Mouse (Mus musculus): ENCODE results near the gene Pik3r5.

DNA sequence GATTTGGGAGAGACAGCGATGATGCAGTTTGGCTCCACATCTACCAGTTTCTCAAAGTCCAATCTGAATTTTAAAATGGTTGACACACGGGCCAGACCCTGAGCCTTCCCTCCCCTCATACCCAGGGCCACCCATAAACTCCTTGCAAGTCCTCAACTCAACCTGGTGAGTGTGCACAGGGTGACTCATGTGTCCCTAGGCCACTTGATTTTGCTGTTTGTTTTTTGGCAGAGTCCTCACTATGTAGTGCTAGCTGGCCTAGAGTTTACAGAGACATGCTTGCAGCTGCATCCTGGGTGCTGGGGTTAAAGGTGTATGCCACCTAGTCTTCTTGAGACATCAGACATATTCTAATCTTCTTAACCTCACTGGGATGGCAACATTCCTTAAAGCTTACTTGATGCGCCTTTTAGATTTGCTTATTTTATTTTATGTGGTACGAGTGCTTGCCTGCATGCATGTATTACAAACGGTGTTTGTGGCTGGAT lies 4.8 kb upstream of the Pik3r5 start:
- TF ChIP-seq CTCF (IDR thresholded peaks at IDR 0.05; ENCODE audit: low read depth) (no peak), EP300 (optimal IDR thresholded peaks at IDR 0.05) (no peak)

Measured in stomach, postnatal 0 days (tissue).